Mouse (Mus musculus): ENCODE results near the gene Fyttd1. TPM values are rescaled to one million over a fixed set of nuclear protein-coding genes. Genes with fewer than 3 reads are reported as not detected.

The Fyttd1 gene
- polyA plus RNA-seq, 1 experiment: 16.8 TPM

- H3K79me3 ChIP-seq (ENCODE audit: low read depth): peaks cover 47% of the 10 kb centered on the region
- no peaks in the 10 kb centered on the region for H3K36me3 ChIP-seq (ENCODE audit: control insufficient read depth, insufficient read depth)
- H3ac ChIP-seq (ENCODE audit: control insufficient read depth, insufficient read length, low read depth): no peak overlapping the region
- TF ChIP-seq FOSL1 (IDR thresholded peaks at IDR 0.05; ENCODE audit: insufficient read depth, low read length, poor library complexity, severe bottlenecking) (no peak), MAX (IDR thresholded peaks at IDR 0.05) (peak; percentile 69), MYOD1 (IDR thresholded peaks at IDR 0.05; ENCODE audit: control insufficient read depth, insufficient read length, low read depth) (no peak), USF1 (IDR thresholded peaks at IDR 0.05; ENCODE audit: low read depth) (no peak), CEBPB (IDR thresholded peaks at IDR 0.05; ENCODE audit: low read depth) (peak; percentile 27), CTCF (IDR thresholded peaks at IDR 0.05; ENCODE audit: control insufficient read depth, insufficient read depth, insufficient read length) (no peak)
- H3K4me3 ChIP-seq (ENCODE audit: insufficient read depth, poor library complexity, severe bottlenecking): no peak overlapping the region
- no peaks in the 10 kb centered on the region for H3K27me3 ChIP-seq (ENCODE audit: control insufficient read depth, insufficient read depth, insufficient read length)
- H3K79me2 ChIP-seq (ENCODE audit: control insufficient read depth, insufficient read depth): peaks cover 85% of the 10 kb centered on the region
Measured at GRCm38 (mm10) chr16:32942694-32943093, 65.4 kb downstream of the Fyttd1 start.

DNA sequence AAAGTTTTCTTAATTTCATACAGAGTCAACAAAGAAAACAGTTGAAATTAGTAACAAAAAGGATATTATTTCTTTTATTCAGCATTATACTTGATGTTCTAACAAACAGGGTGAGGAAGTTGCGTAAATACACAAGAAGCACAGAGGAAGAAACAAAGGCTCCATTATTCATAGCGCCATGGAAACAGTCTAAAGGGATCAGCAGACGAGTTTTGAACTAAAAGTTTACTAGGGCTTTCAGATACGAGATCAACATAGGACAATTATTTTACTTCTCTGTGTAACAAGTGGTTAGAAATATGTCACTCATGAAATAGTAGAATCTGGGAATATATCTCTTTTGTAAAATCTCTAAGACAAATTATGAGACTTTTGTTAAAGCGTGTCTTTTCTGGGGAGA, 68.1 kb downstream of the Fyttd1 start:
- no peak for TF ChIP-seq USF1 (IDR thresholded peaks at IDR 0.05; ENCODE audit: low read depth)
- TF ChIP-seq FOSL1 (IDR thresholded peaks at IDR 0.05; ENCODE audit: insufficient read depth, low read length, poor library complexity, severe bottlenecking): no peak
- TF ChIP-seq MAX (IDR thresholded peaks at IDR 0.05): no peak
- TF ChIP-seq MYOD1 (IDR thresholded peaks at IDR 0.05; ENCODE audit: control insufficient read depth, insufficient read length, low read depth): no peak
- TF ChIP-seq MYOG (IDR thresholded peaks at IDR 0.05; ENCODE audit: control insufficient read depth, extremely low read depth, insufficient read length): no peak
- TF ChIP-seq CEBPB (IDR thresholded peaks at IDR 0.05; ENCODE audit: low read depth): no peak
- no peak for TF ChIP-seq CTCF (IDR thresholded peaks at IDR 0.05; ENCODE audit: control insufficient read depth, insufficient read depth, insufficient read length)
- no peak overlapping the region for H3ac ChIP-seq (ENCODE audit: control insufficient read depth, insufficient read length, low read depth)
- H3K36me3 ChIP-seq (ENCODE audit: control insufficient read depth, insufficient read depth): peaks cover 2% of the 10 kb centered on the region
- no peak overlapping the region for H3K4me3 ChIP-seq (ENCODE audit: insufficient read depth, poor library complexity, severe bottlenecking)
- H3K79me3 ChIP-seq (ENCODE audit: low read depth): peaks cover 40% of the 10 kb centered on the region
- H3K27me3 ChIP-seq (ENCODE audit: control insufficient read depth, insufficient read depth, insufficient read length): no peaks in the 10 kb centered on the region
- peaks cover 82% of the 10 kb centered on the region for H3K79me2 ChIP-seq (ENCODE audit: control insufficient read depth, insufficient read depth)

DNA sequence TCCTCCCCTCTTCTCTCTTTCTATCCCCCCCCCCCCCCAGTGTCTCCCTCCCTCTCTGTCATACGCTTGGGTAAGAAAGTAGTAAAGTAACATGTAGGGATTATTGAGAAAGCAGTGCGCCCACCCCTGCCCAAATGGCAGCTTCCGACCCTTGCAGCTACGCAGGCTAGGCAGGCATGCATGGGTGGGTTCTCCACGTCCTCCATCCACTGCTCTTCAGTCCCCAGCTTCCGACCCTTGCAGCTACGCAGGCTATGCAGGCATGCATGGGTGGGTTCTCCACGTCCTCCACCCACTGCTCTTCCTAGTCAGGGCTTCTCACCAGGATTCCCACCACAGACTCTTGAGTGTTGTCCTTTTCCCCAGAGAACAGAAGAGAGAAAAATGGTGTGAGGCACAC, 70.7 kb downstream of the Fyttd1 start:
- Histone ChIP-seq H3K27me3 (ENCODE audit: control insufficient read depth, insufficient read depth, insufficient read length) (no peaks in the 10 kb centered on the region), H3K4me3 (ENCODE audit: insufficient read depth, poor library complexity, severe bottlenecking) (no peak overlapping the region), H3K79me3 (ENCODE audit: low read depth) (peaks cover 30% of the 10 kb centered on the region), H3ac (ENCODE audit: control insufficient read depth, insufficient read length, low read depth) (no peak overlapping the region), H3K36me3 (ENCODE audit: control insufficient read depth, insufficient read depth) (peaks cover 13% of the 10 kb centered on the region), H3K79me2 (ENCODE audit: control insufficient read depth, insufficient read depth) (peaks cover 69% of the 10 kb centered on the region)
- TF ChIP-seq FOSL1 (IDR thresholded peaks at IDR 0.05; ENCODE audit: insufficient read depth, low read length, poor library complexity, severe bottlenecking) (no peak), CEBPB (IDR thresholded peaks at IDR 0.05; ENCODE audit: low read depth) (no peak), MAX (IDR thresholded peaks at IDR 0.05) (no peak), USF1 (IDR thresholded peaks at IDR 0.05; ENCODE audit: low read depth) (no peak), CTCF (IDR thresholded peaks at IDR 0.05; ENCODE audit: control insufficient read depth, insufficient read depth, insufficient read length) (no peak), MYOD1 (IDR thresholded peaks at IDR 0.05; ENCODE audit: control insufficient read depth, insufficient read length, low read depth) (no peak), MYOG (IDR thresholded peaks at IDR 0.05; ENCODE audit: control insufficient read depth, extremely low read depth, insufficient read length) (no peak)

- Histone ChIP-seq H3K79me2 (ENCODE audit: control insufficient read depth, insufficient read depth) (peaks cover 62% of the 10 kb centered on the region), H3K36me3 (ENCODE audit: control insufficient read depth, insufficient read depth) (peaks cover 13% of the 10 kb centered on the region), H3K27me3 (ENCODE audit: control insufficient read depth, insufficient read depth, insufficient read length) (no peaks in the 10 kb centered on the region)
Measured at GRCm38 (mm10) chr16:32948656-32949055, 71.4 kb downstream of the Fyttd1 start.

DNA sequence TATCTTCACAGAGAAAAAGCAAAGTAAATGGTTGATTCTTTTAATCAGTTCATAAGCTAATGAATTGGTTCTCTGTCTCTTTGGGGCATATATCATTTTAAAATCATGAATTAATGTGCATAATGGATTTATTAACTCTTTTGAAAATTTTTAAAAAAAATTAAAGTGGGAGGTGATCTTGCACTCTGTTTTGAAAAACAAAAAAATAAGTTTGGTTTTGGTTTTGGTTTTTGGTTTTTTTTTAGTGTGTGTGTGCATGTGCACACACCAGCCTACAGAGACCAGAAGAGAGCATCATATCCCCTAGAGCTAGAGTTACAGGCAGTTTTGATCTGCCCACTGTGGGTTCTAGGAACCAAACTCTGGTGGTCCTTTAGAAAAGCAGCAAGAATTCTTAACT, 72.0 kb downstream of the Fyttd1 start:
- TF ChIP-seq MYOD1 (IDR thresholded peaks at IDR 0.05; ENCODE audit: control insufficient read depth, insufficient read length, low read depth) (no peak), CTCF (IDR thresholded peaks at IDR 0.05; ENCODE audit: control insufficient read depth, insufficient read depth, insufficient read length) (no peak), CEBPB (IDR thresholded peaks at IDR 0.05; ENCODE audit: low read depth) (no peak), MYOG (IDR thresholded peaks at IDR 0.05; ENCODE audit: control insufficient read depth, extremely low read depth, insufficient read length) (no peak), FOSL1 (IDR thresholded peaks at IDR 0.05; ENCODE audit: insufficient read depth, low read length, poor library complexity, severe bottlenecking) (no peak), USF1 (IDR thresholded peaks at IDR 0.05; ENCODE audit: low read depth) (no peak), MAX (IDR thresholded peaks at IDR 0.05) (no peak)
- H3ac ChIP-seq (ENCODE audit: control insufficient read depth, insufficient read length, low read depth): no peak overlapping the region
- H3K79me3 ChIP-seq (ENCODE audit: low read depth): peaks cover 22% of the 10 kb centered on the region
- peaks cover 13% of the 10 kb centered on the region for H3K36me3 ChIP-seq (ENCODE audit: control insufficient read depth, insufficient read depth)
- H3K4me3 ChIP-seq (ENCODE audit: insufficient read depth, poor library complexity, severe bottlenecking): no peak overlapping the region
- no peaks in the 10 kb centered on the region for H3K27me3 ChIP-seq (ENCODE audit: control insufficient read depth, insufficient read depth, insufficient read length)
- peaks cover 56% of the 10 kb centered on the region for H3K79me2 ChIP-seq (ENCODE audit: control insufficient read depth, insufficient read depth)

More at GRCm38 (mm10) chr16:32948656-32949055, 71.4 kb downstream of the Fyttd1 start:
- no peak for TF ChIP-seq CTCF (IDR thresholded peaks at IDR 0.05; ENCODE audit: control insufficient read depth, insufficient read depth, insufficient read length)
- TF ChIP-seq USF1 (IDR thresholded peaks at IDR 0.05; ENCODE audit: low read depth): no peak
- no peak for TF ChIP-seq MAX (IDR thresholded peaks at IDR 0.05)
- Histone ChIP-seq H3ac (ENCODE audit: control insufficient read depth, insufficient read length, low read depth) (no peak overlapping the region), H3K79me3 (ENCODE audit: low read depth) (peaks cover 25% of the 10 kb centered on the region), H3K4me3 (ENCODE audit: insufficient read depth, poor library complexity, severe bottlenecking) (no peak overlapping the region)

GRCm38 (mm10) chr16:32951074-32951473, 73.8 kb downstream of the Fyttd1 start:
- Histone ChIP-seq H3K4me3 (ENCODE audit: insufficient read depth, poor library complexity, severe bottlenecking) (no peak overlapping the region), H3K79me3 (ENCODE audit: low read depth) (peaks cover 13% of the 10 kb centered on the region), H3ac (ENCODE audit: control insufficient read depth, insufficient read length, low read depth) (no peak overlapping the region), H3K36me3 (ENCODE audit: control insufficient read depth, insufficient read depth) (peaks cover 18% of the 10 kb centered on the region), H3K27me3 (ENCODE audit: control insufficient read depth, insufficient read depth, insufficient read length) (no peaks in the 10 kb centered on the region), H3K79me2 (ENCODE audit: control insufficient read depth, insufficient read depth) (peaks cover 40% of the 10 kb centered on the region)
- no peak for TF ChIP-seq USF1 (IDR thresholded peaks at IDR 0.05; ENCODE audit: low read depth)
- TF ChIP-seq MYOG (IDR thresholded peaks at IDR 0.05; ENCODE audit: control insufficient read depth, extremely low read depth, insufficient read length): no peak
- no peak for TF ChIP-seq MYOD1 (IDR thresholded peaks at IDR 0.05; ENCODE audit: control insufficient read depth, insufficient read length, low read depth)

All from C2C12 (cell line).